Mouse (Mus musculus) spleen, adult 2 months (tissue): ENCODE results near the gene Msi1. TPM values are rescaled to one million over a fixed set of nuclear protein-coding genes. Genes with fewer than 3 reads are reported as not detected.
"Not testable (repeated sequence)": the region's sequence is repeated elsewhere in the genome, so short reads cannot be mapped to it uniquely, and the experiment has no call there.

Experiments
- DNase-seq, 2 experiments: peaks; one replicate each; pipeline versions ENCODE4 v3.0.0 to v3.0.0-alpha.2; 2012 to 2021; ENCODE audit warnings: low spot score in 2 of 2, low read depth in 1 of 2
- H3K27ac ChIP-seq: fragments of 200-500 bp; 2 replicates; pipeline ENCODE4 v1.5.1; 2012; ENCODE audit warnings: low read length, inconsistent platforms; ENCODE audit not compliant: insufficient read depth
- H3K27me3 ChIP-seq: fragments of 200-500 bp; 2 replicates; pipeline ENCODE4 v1.6.1; 2012; ENCODE audit warnings: mild to moderate bottlenecking, moderate library complexity, low read length, inconsistent platforms; ENCODE audit not compliant: control insufficient read depth, insufficient read depth
- H3K36me3 ChIP-seq: fragments of 200-500 bp; 2 replicates; pipeline ENCODE4 v1.6.1; 2012; ENCODE audit warnings: mild to moderate bottlenecking, low read length, inconsistent platforms; ENCODE audit not compliant: control insufficient read depth, insufficient read depth
- H3K4me1 ChIP-seq: fragments of 200-500 bp; 2 replicates; pipeline ENCODE4 v1.6.1; 2011; ENCODE audit warnings: inconsistent platforms; ENCODE audit not compliant: control insufficient read depth, insufficient read depth, insufficient read length
- H3K4me3 ChIP-seq: fragments of 200-500 bp; 2 replicates; pipeline ENCODE4 v1.5.1; 2011; ENCODE audit warnings: mild to moderate bottlenecking, inconsistent platforms; ENCODE audit not compliant: insufficient read depth, insufficient read length; ENCODE audit errors: extremely low read depth
- CTCF ChIP-seq: fragments of 200-500 bp; IDR thresholded peaks from 2 replicates; pipeline ENCODE4 v1.5.1; 2011; ENCODE audit warnings: mild to moderate bottlenecking, inconsistent platforms; ENCODE audit not compliant: insufficient read depth, insufficient read length, insufficient replicate concordance; ENCODE audit errors: extremely low read depth
- POLR2A ChIP-seq: fragments of 200-500 bp; IDR thresholded peaks from 2 replicates; pipeline ENCODE4 v1.6.1; 2011; ENCODE audit warnings: low read depth, low read length, inconsistent platforms
- WGBS: fragments of 180-500 bp; shearing (Covaris S2); methylation state at CpG from one replicate; pipeline ENCODE4 v1.1.7; 2018; 5-methylcytosine and 5-hydroxymethylcytosine counted together
- polyA plus RNA-seq: library from polyadenylated mRNA; depleted of rRNA; stranded (reverse); fragments of >200 nt; gene quantifications from 2 replicates; pipeline ENCODE4 v1.2.3, GENCODE M21; 2012

Gene Msi1
- polyA plus RNA-seq, 1 experiment, result 0.47 TPM

GRCm38 (mm10) chr5:115490638-115491000, 61.2 kb downstream of the Msi1 start:
- no peaks in the 10 kb centered on the region for H3K36me3 ChIP-seq
- peak overlapping the region; percentile 56; the same call in 1 of the 2 replicates for H3K27ac ChIP-seq
- 14% methylated on average over 8 of the region's 8 CpGs for WGBS
- H3K4me1 ChIP-seq, result peaks cover 8% of the 10 kb centered on the region
- no peaks in the 10 kb centered on the region for H3K27me3 ChIP-seq
- no peak for DNase-seq
- TF ChIP-seq CTCF, result no peak
- no peak for TF ChIP-seq POLR2A
- H3K4me3 ChIP-seq, result no peak overlapping the region

- Histone ChIP-seq H3K27ac (no peak overlapping the region), H3K4me1 (peaks cover 8% of the 10 kb centered on the region), H3K27me3 (no peaks in the 10 kb centered on the region), H3K4me3 (no peak overlapping the region), H3K36me3 (no peaks in the 10 kb centered on the region)
- no peak for DNase-seq
- 30% methylated on average over 5 of the region's 5 CpGs for WGBS
- TF ChIP-seq POLR2A (no peak), CTCF (no peak)
Measured at GRCm38 (mm10) chr5:115491076-115491475, 61.7 kb downstream of the Msi1 start.

GRCm38 (mm10) chr5:115491771-115492322, 62.4 kb downstream of the Msi1 start:
- Histone ChIP-seq H3K27me3 (no peaks in the 10 kb centered on the region), H3K4me3 (peak overlapping the region; percentile 45), H3K27ac (peak overlapping the region; percentile 33), H3K4me1 (peaks cover 8% of the 10 kb centered on the region), H3K36me3 (no peaks in the 10 kb centered on the region)
- no peak for DNase-seq
- WGBS, result 4% methylated on average over 28 of the region's 28 CpGs
- no peak for TF ChIP-seq POLR2A
- TF ChIP-seq CTCF, result no peak

GRCm38 (mm10) chr5:115492711-115493335, 63.4 kb downstream of the Msi1 start:
- 71% methylated on average over 6 of the region's 6 CpGs for WGBS
- no peak for TF ChIP-seq CTCF
- no peak for TF ChIP-seq POLR2A
- DNase-seq, result no peak
- Histone ChIP-seq H3K36me3 (no peaks in the 10 kb centered on the region), H3K4me1 (peaks cover 8% of the 10 kb centered on the region), H3K27ac (no peak overlapping the region), H3K4me3 (no peak overlapping the region), H3K27me3 (no peaks in the 10 kb centered on the region)

- no peak overlapping the region for H3K27ac ChIP-seq
- DNase-seq, result no peak
- no peaks in the 10 kb centered on the region for H3K27me3 ChIP-seq
- TF ChIP-seq POLR2A (no peak), CTCF (no peak)
- H3K36me3 ChIP-seq, result no peaks in the 10 kb centered on the region
- WGBS, result 88% methylated on average over 5 of the region's 5 CpGs
- H3K4me3 ChIP-seq, result no peak overlapping the region
- H3K4me1 ChIP-seq, result peaks cover 8% of the 10 kb centered on the region
Measured at GRCm38 (mm10) chr5:115493441-115493840, 64.0 kb downstream of the Msi1 start.

- H3K27ac ChIP-seq, H3K4me1 ChIP-seq, H3K27me3 ChIP-seq, H3K36me3 ChIP-seq, DNase-seq, H3K4me3 ChIP-seq: not testable (repeated sequence)
- WGBS, result 88% methylated on average over 3 of the region's 3 CpGs
Measured at GRCm38 (mm10) chr5:115495618-115496017, 66.2 kb downstream of the Msi1 start.

GRCm38 (mm10) chr5:115497033-115497432, 67.6 kb downstream of the Msi1 start:
- H3K4me1 ChIP-seq, result peaks cover under 1% of the 10 kb centered on the region; the same call in 1 of the 2 replicates
- no peaks in the 10 kb centered on the region for H3K27me3 ChIP-seq
- 83% methylated on average over 7 of the region's 7 CpGs for WGBS
- no peak for DNase-seq
- H3K27ac ChIP-seq, result no peak overlapping the region
- no peak overlapping the region for H3K4me3 ChIP-seq
- no peak for TF ChIP-seq CTCF
- no peak for TF ChIP-seq POLR2A
- H3K36me3 ChIP-seq, result no peaks in the 10 kb centered on the region
